Mouse (Mus musculus) lung, adult 2 months (tissue): ENCODE measurements around the gene Qrich2. TPM values are rescaled to one million over a fixed set of nuclear protein-coding genes. Genes with fewer than 3 reads are reported as not detected.
A peak's percentile ranks its signal among the peaks of the same experiment; 100 is the strongest.

ENCODE experiments used
- DNase-seq: peaks from one replicate; pipeline ENCODE4 v3.0.0; 2022
- H3K4me1 ChIP-seq: fragments of 200-500 bp; 2 replicates; pipeline ENCODE4 v1.6.1; 2011; ENCODE audit warnings: low read length; ENCODE audit not compliant: control insufficient read depth, insufficient read depth
- H3K4me3 ChIP-seq: fragments of 200-500 bp; replicated peaks from 2 replicates; pipeline ENCODE3; 2011; ENCODE audit warnings: low read depth, mild to moderate bottlenecking, control low read depth, low read length; ENCODE audit errors: extremely low read depth
- CTCF ChIP-seq: fragments of 200-500 bp; IDR thresholded peaks from 2 replicates; pipeline ENCODE4 v1.5.1; 2011; ENCODE audit warnings: mild to moderate bottlenecking, low read length, control low read depth; ENCODE audit not compliant: insufficient read depth
- POLR2A ChIP-seq: fragments of 200-500 bp; IDR thresholded peaks from 2 replicates; pipeline ENCODE4 v1.6.1; 2011; ENCODE audit warnings: low read depth, mild to moderate bottlenecking, control low read depth, low read length, borderline replicate concordance; ENCODE audit errors: extremely low read depth
- WGBS: fragments of 180-500 bp; shearing (Covaris S2); methylation state at CpG from one replicate; pipeline ENCODE4 v1.1.7; 2018; 5-methylcytosine and 5-hydroxymethylcytosine counted together
- polyA plus RNA-seq: library from polyadenylated mRNA; depleted of rRNA; stranded (reverse); fragments of >200 nt; gene quantifications from 2 replicates; pipeline ENCODE4 v1.2.3, GENCODE M21; 2012

Qrich2 gene
- polyA plus RNA-seq, 1 experiment: 0.11 TPM

GRCm38 (mm10) chr11:116433356-116434286, 32.4 kb downstream of the Qrich2 start, which contains the start of gene Ubald2:
Ubald2 (plus strand) TSS chr11:116434094.
- peak; percentile 97 for DNase-seq
- H3K4me3 ChIP-seq: peak within 1 kb of the TSS; percentile 91
- TF ChIP-seq POLR2A (peak; percentile 58; the same call in 1 of the 2 replicates), CTCF (no peak)
- H3K4me1 ChIP-seq: peaks cover 16% of the 10 kb centered on the region
- WGBS: 2% methylated on average over 66 of the region's 66 CpGs

GRCm38 (mm10) chr11:116432593-116433355, 33.3 kb downstream of the Qrich2 start:
- H3K4me3 ChIP-seq: no peak overlapping the region
- peaks cover 16% of the 10 kb centered on the region for H3K4me1 ChIP-seq
- TF ChIP-seq POLR2A (no peak), CTCF (no peak)
- 53% methylated on average over 8 of the region's 8 CpGs for WGBS
- no peak for DNase-seq

GRCm38 (mm10) chr11:116432127-116432526, 33.9 kb downstream of the Qrich2 start:
- TF ChIP-seq CTCF: no peak
- TF ChIP-seq POLR2A: no peak
- Histone ChIP-seq H3K4me3 (no peak overlapping the region), H3K4me1 (peaks cover 9% of the 10 kb centered on the region)
- WGBS: 58% methylated on average over 6 of the region's 6 CpGs
- no peak for DNase-seq

- H3K4me3 ChIP-seq: no peak overlapping the region
- 57% methylated on average over 11 of the region's 11 CpGs for WGBS
- peaks cover 6% of the 10 kb centered on the region for H3K4me1 ChIP-seq
- no peak for TF ChIP-seq CTCF
- TF ChIP-seq POLR2A: no peak
- no peak for DNase-seq
These were observed 34.5 kb downstream of the Qrich2 start for GRCm38 (mm10) chr11:116431428-116432077.

- WGBS: 33% methylated on average over 22 of the region's 22 CpGs
- no peak overlapping the region for H3K4me3 ChIP-seq
These were observed 35.2 kb downstream of the Qrich2 start for GRCm38 (mm10) chr11:116430723-116431427.

GRCm38 (mm10) chr11:116429862-116430613, 36.0 kb downstream of the Qrich2 start:
- no peak for DNase-seq
- TF ChIP-seq CTCF (no peak), POLR2A (no peak)
- H3K4me3 ChIP-seq: no peak overlapping the region
- 77% methylated on average over 9 of the region's 9 CpGs for WGBS
- peaks cover 6% of the 10 kb centered on the region for H3K4me1 ChIP-seq

More at GRCm38 (mm10) chr11:116430723-116431427, 35.2 kb downstream of the Qrich2 start:
- TF ChIP-seq CTCF (no peak), POLR2A (no peak)
- DNase-seq: no peak
- peaks cover 6% of the 10 kb centered on the region for H3K4me1 ChIP-seq

GRCm38 (mm10) chr11:116428872-116429859, 36.9 kb downstream of the Qrich2 start:
- DNase-seq: no peak
- TF ChIP-seq POLR2A (no peak), CTCF (no peak)
- H3K4me1 ChIP-seq: peaks cover 8% of the 10 kb centered on the region
- H3K4me3 ChIP-seq: no peak overlapping the region
- WGBS: 35% methylated on average over 13 of the region's 13 CpGs
